Mouse (Mus musculus) spleen, adult 2 months (tissue): ENCODE data around the gene Pak4. TPM values are rescaled to one million over a fixed set of nuclear protein-coding genes. Genes with fewer than 3 reads are reported as not detected.

Source experiments
- DNase-seq, 2 experiments: peaks; one replicate each; pipeline versions ENCODE4 v3.0.0 to v3.0.0-alpha.2; 2012 to 2021; ENCODE audit warnings: low spot score in 2 of 2, low read depth in 1 of 2
- H3K27ac ChIP-seq: fragments of 200-500 bp; 2 replicates; pipeline ENCODE4 v1.5.1; 2012; ENCODE audit warnings: low read length, inconsistent platforms; ENCODE audit not compliant: insufficient read depth
- H3K27me3 ChIP-seq: fragments of 200-500 bp; 2 replicates; pipeline ENCODE4 v1.6.1; 2012; ENCODE audit warnings: mild to moderate bottlenecking, moderate library complexity, low read length, inconsistent platforms; ENCODE audit not compliant: control insufficient read depth, insufficient read depth
- H3K36me3 ChIP-seq: fragments of 200-500 bp; 2 replicates; pipeline ENCODE4 v1.6.1; 2012; ENCODE audit warnings: mild to moderate bottlenecking, low read length, inconsistent platforms; ENCODE audit not compliant: control insufficient read depth, insufficient read depth
- H3K4me1 ChIP-seq: fragments of 200-500 bp; 2 replicates; pipeline ENCODE4 v1.6.1; 2011; ENCODE audit warnings: inconsistent platforms; ENCODE audit not compliant: control insufficient read depth, insufficient read depth, insufficient read length
- H3K4me3 ChIP-seq: fragments of 200-500 bp; 2 replicates; pipeline ENCODE4 v1.5.1; 2011; ENCODE audit warnings: mild to moderate bottlenecking, inconsistent platforms; ENCODE audit not compliant: insufficient read depth, insufficient read length; ENCODE audit errors: extremely low read depth
- CTCF ChIP-seq: fragments of 200-500 bp; IDR thresholded peaks from 2 replicates; pipeline ENCODE4 v1.5.1; 2011; ENCODE audit warnings: mild to moderate bottlenecking, inconsistent platforms; ENCODE audit not compliant: insufficient read depth, insufficient read length, insufficient replicate concordance; ENCODE audit errors: extremely low read depth
- POLR2A ChIP-seq: fragments of 200-500 bp; IDR thresholded peaks from 2 replicates; pipeline ENCODE4 v1.6.1; 2011; ENCODE audit warnings: low read depth, low read length, inconsistent platforms
- WGBS: fragments of 180-500 bp; shearing (Covaris S2); methylation state at CpG from one replicate; pipeline ENCODE4 v1.1.7; 2018; 5-methylcytosine and 5-hydroxymethylcytosine counted together
- polyA plus RNA-seq: library from polyadenylated mRNA; depleted of rRNA; stranded (reverse); fragments of >200 nt; gene quantifications from 2 replicates; pipeline ENCODE4 v1.2.3, GENCODE M21; 2012; rRNA removed

Pak4 gene
- polyA plus RNA-seq, result 13.2 and 17.6 TPM in 2 replicates

GRCm38 (mm10) chr7:28597642-28598446, at the start of gene Pak4, which contains the start of gene Samd4b:
Gene Pak4, minus strand, starts transcription at chr7:28598185.
Gene Samd4b, minus strand, starts transcription at chr7:28598144.
- WGBS, result under 1% methylated on average over 66 of the region's 66 CpGs
- Histone ChIP-seq H3K4me3 (peak within 1 kb of the TSS; percentile 78), H3K4me1 (peaks cover 28% of the 10 kb centered on the region), H3K27me3 (no peaks in the 10 kb centered on the region), H3K27ac (no peak within 1 kb of the TSS; the same call in 1 of the 2 replicates), H3K36me3 (no peaks in the 10 kb centered on the region)
- TF ChIP-seq POLR2A (peak; percentile 31; the same call in 1 of the 2 replicates), CTCF (no peak)
- DNase-seq, result peak; percentile 98 to 100

- TF ChIP-seq CTCF (no peak), POLR2A (no peak)
- 61% methylated on average over 7 of the region's 7 CpGs for WGBS
- H3K4me1 ChIP-seq, result no peaks in the 10 kb centered on the region
- no peak overlapping the region for H3K27ac ChIP-seq
- H3K36me3 ChIP-seq, result no peaks in the 10 kb centered on the region
- H3K27me3 ChIP-seq, result no peaks in the 10 kb centered on the region
- DNase-seq, result no peak
- no peak overlapping the region for H3K4me3 ChIP-seq
Observed at GRCm38 (mm10) chr7:28647016-28647415, 49.0 kb upstream of the Pak4 start.

GRCm38 (mm10) chr7:28645947-28646475, 48.0 kb upstream of the Pak4 start:
- H3K27me3 ChIP-seq, result no peaks in the 10 kb centered on the region
- no peak for DNase-seq
- TF ChIP-seq CTCF, result no peak
- no peak for TF ChIP-seq POLR2A
- H3K4me1 ChIP-seq, result no peaks in the 10 kb centered on the region
- no peak overlapping the region for H3K27ac ChIP-seq
- 86% methylated on average over 2 of the region's 2 CpGs for WGBS
- H3K36me3 ChIP-seq, result no peaks in the 10 kb centered on the region
- H3K4me3 ChIP-seq, result no peak overlapping the region

- H3K4me3 ChIP-seq, result no peak overlapping the region
- DNase-seq, result no peak
- no peaks in the 10 kb centered on the region for H3K27me3 ChIP-seq
- H3K36me3 ChIP-seq, result no peaks in the 10 kb centered on the region
- H3K27ac ChIP-seq, result no peak overlapping the region
- WGBS, result 86% methylated on average over 6 of the region's 6 CpGs
- H3K4me1 ChIP-seq, result no peaks in the 10 kb centered on the region
- TF ChIP-seq CTCF, result no peak
- TF ChIP-seq POLR2A, result no peak
Observed at GRCm38 (mm10) chr7:28645366-28645765, 47.4 kb upstream of the Pak4 start.

- H3K27ac ChIP-seq, result no peak overlapping the region
- no peaks in the 10 kb centered on the region for H3K36me3 ChIP-seq
- H3K4me3 ChIP-seq, result no peak overlapping the region
- no peaks in the 10 kb centered on the region; the same call in 1 of the 2 replicates for H3K27me3 ChIP-seq
- 81% methylated on average over 8 of the region's 8 CpGs for WGBS
- H3K4me1 ChIP-seq, result no peaks in the 10 kb centered on the region
- DNase-seq, result no peak
- TF ChIP-seq CTCF (no peak), POLR2A (no peak)
Observed at GRCm38 (mm10) chr7:28641546-28641945, 43.6 kb upstream of the Pak4 start.

- Histone ChIP-seq H3K27me3 (no peaks in the 10 kb centered on the region; the same call in 1 of the 2 replicates), H3K4me1 (no peaks in the 10 kb centered on the region), H3K27ac (no peak overlapping the region), H3K4me3 (no peak overlapping the region), H3K36me3 (no peaks in the 10 kb centered on the region)
- 27% methylated on average over 8 of the region's 8 CpGs for WGBS
- DNase-seq, result no peak
- TF ChIP-seq POLR2A (no peak), CTCF (no peak)
Observed at GRCm38 (mm10) chr7:28637511-28637910, 39.5 kb upstream of the Pak4 start.

- Histone ChIP-seq H3K27ac (no peak overlapping the region), H3K4me3 (no peak overlapping the region), H3K4me1 (no peaks in the 10 kb centered on the region), H3K36me3 (no peaks in the 10 kb centered on the region), H3K27me3 (peaks cover 5% of the 10 kb centered on the region)
- no peak for DNase-seq
- WGBS, result 29% methylated on average over 4 of the region's 4 CpGs
- TF ChIP-seq CTCF, result no peak
- TF ChIP-seq POLR2A, result no peak
Observed at GRCm38 (mm10) chr7:28634128-28634527, 36.1 kb upstream of the Pak4 start.
